Mouse (Mus musculus) bone marrow, adult 2 months (tissue): ENCODE data around the gene Bcl6.

Experiments
- CTCF ChIP-seq: fragments of 200-500 bp; IDR thresholded peaks from 2 replicates; pipeline ENCODE4 v1.5.1; 2011; ENCODE audit warnings: low read length, control low read depth; ENCODE audit not compliant: control insufficient read depth, insufficient read depth
- POLR2A ChIP-seq: fragments of 200-500 bp; IDR thresholded peaks from 2 replicates; pipeline ENCODE4 v1.6.1; 2011; ENCODE audit warnings: low read depth, mild to moderate bottlenecking, control low read depth, low read length, borderline replicate concordance; ENCODE audit not compliant: control insufficient read depth

- TF ChIP-seq CTCF (no peak), POLR2A (no peak)
Observed at GRCm38 (mm10) chr16:23978495-23978894, 10.2 kb downstream of the Bcl6 start.
